Mouse (Mus musculus) CH12.LX (cell line): ENCODE data around the gene Tiam1. TPM values are rescaled to one million over a fixed set of nuclear protein-coding genes. Genes with fewer than 3 reads are reported as not detected.

ENCODE experiments used
- DNase-seq: peaks from one replicate; pipeline ENCODE4 v3.0.0-alpha.2; 2013; ENCODE audit errors: extremely low read depth
- H3K27ac ChIP-seq: 2 replicates; pipeline ENCODE4 v1.5.1; 2012; ENCODE audit warnings: low read depth, mild to moderate bottlenecking, control low read depth, moderate library complexity; ENCODE audit not compliant: insufficient read depth
- H3K27me3 ChIP-seq: replicated peaks from 2 replicates; pipeline ENCODE3; 2012; ENCODE audit warnings: inconsistent platforms
- H3K36me3 ChIP-seq, 2 experiments: replicated peaks in 1 of 2; 2 replicates each; pipeline versions ENCODE3 to v1.6.1; 2012; ENCODE audit warnings: inconsistent platforms in 1 of 2, low read length in 1 of 2, mild to moderate bottlenecking in 1 of 2, mixed read lengths in 1 of 2, moderate library complexity in 1 of 2; ENCODE audit not compliant: control insufficient read depth in 1 of 2, insufficient read depth in 1 of 2
- H3K4me1 ChIP-seq, 2 experiments: 2 replicates each; pipeline ENCODE4 v1.6.1; 2012; ENCODE audit warnings: inconsistent platforms in 1 of 2, moderate library complexity in 1 of 2; ENCODE audit not compliant: insufficient read depth in 2 of 2, control insufficient read depth in 1 of 2
- H3K4me2 ChIP-seq: 2 replicates; pipeline ENCODE4 v1.6.1; 2012; ENCODE audit warnings: low read depth, mild to moderate bottlenecking, control low read depth; ENCODE audit not compliant: poor library complexity, insufficient read depth, severe bottlenecking
- H3K4me3 ChIP-seq, 3 experiments: fragments of 150-350 bp in 1 of 3; sonication (generic) in 1 of 3; replicated peaks in 1 of 3; 2 replicates each; pipeline versions ENCODE3 to v1.5.1; 2011 to 2012; ENCODE audit warnings: low read depth in 2 of 3, low read length in 2 of 3, mild to moderate bottlenecking in 2 of 3, moderate library complexity in 2 of 3, control low read depth in 1 of 3, improper control_type of control experiment in 1 of 3, inconsistent platforms in 1 of 3, mixed read lengths in 1 of 3; ENCODE audit not compliant: poor library complexity in 1 of 3
- H3K79me2 ChIP-seq: replicated peaks from 2 replicates; pipeline ENCODE4 v1.6.1; 2012; ENCODE audit warnings: mild to moderate bottlenecking, moderate library complexity; ENCODE audit not compliant: control insufficient read depth, poor library complexity, insufficient read depth, severe bottlenecking; ENCODE audit errors: extremely low read depth
- H3K9ac ChIP-seq: 2 replicates; pipeline ENCODE4 v1.6.1; 2012; ENCODE audit warnings: low read depth, mild to moderate bottlenecking, control low read depth, moderate library complexity; ENCODE audit not compliant: insufficient read depth
- H3K9me3 ChIP-seq: replicated peaks from 2 replicates; pipeline ENCODE3; 2012; ENCODE audit warnings: low read length, inconsistent platforms, mixed read lengths
- CTCF ChIP-seq, 2 experiments: IDR thresholded peaks in 1 of 2; conservative IDR thresholded peaks in 1 of 2; 2 replicates each; pipeline ENCODE4 v1.5.1; 2011 to 2012; ENCODE audit warnings: low read depth in 2 of 2, low read length in 2 of 2, improper control_type of control experiment in 1 of 2, inconsistent platforms in 1 of 2, mild to moderate bottlenecking in 1 of 2, moderate library complexity in 1 of 2
- ELF1 ChIP-seq: IDR thresholded peaks from 2 replicates; pipeline ENCODE4 v1.6.1; 2014; ENCODE audit warnings: low read depth, mild to moderate bottlenecking, inconsistent platforms, low read length, improper control_type of control experiment
- HCFC1 ChIP-seq: IDR thresholded peaks from 2 replicates; pipeline ENCODE4 v1.6.1; 2012; ENCODE audit warnings: low read depth, mild to moderate bottlenecking, inconsistent platforms, low read length, improper control_type of control experiment
- JUND ChIP-seq: conservative IDR thresholded peaks from 2 replicates; pipeline ENCODE4 v1.6.1; 2011; ENCODE audit warnings: low read depth, low read length, improper control_type of control experiment
- MEF2A ChIP-seq: IDR thresholded peaks from 2 replicates; pipeline ENCODE4 v1.6.1; 2014; ENCODE audit warnings: low read depth, mild to moderate bottlenecking, inconsistent platforms, low read length, improper control_type of control experiment, borderline replicate concordance
- NELFE ChIP-seq: IDR thresholded peaks from 2 replicates; pipeline ENCODE4 v1.6.1; 2011; ENCODE audit warnings: low read depth, low read length, improper control_type of control experiment
- POLR2A ChIP-seq: IDR thresholded peaks from 2 replicates; pipeline ENCODE4 v1.6.1; 2011; ENCODE audit warnings: low read depth, mild to moderate bottlenecking, improper control_type of control experiment, low read length
- POLR2AphosphoS2 ChIP-seq: IDR thresholded peaks from 2 replicates; pipeline ENCODE4 v1.6.1; 2011; ENCODE audit warnings: low read depth, low read length, improper control_type of control experiment
- RCOR1 ChIP-seq: conservative IDR thresholded peaks from 2 replicates; pipeline ENCODE4 v1.6.1; 2012; ENCODE audit warnings: low read depth, mild to moderate bottlenecking, inconsistent platforms, low read length, improper control_type of control experiment
- SMC3 ChIP-seq: IDR thresholded peaks from 2 replicates; pipeline ENCODE4 v1.6.1; 2011; ENCODE audit warnings: low read depth, low read length, improper control_type of control experiment
- TBP ChIP-seq: conservative IDR thresholded peaks from 2 replicates; pipeline ENCODE4 v1.6.1; 2011; ENCODE audit warnings: low read depth, low read length, improper control_type of control experiment
- TCF12 ChIP-seq: IDR thresholded peaks from 2 replicates; pipeline ENCODE4 v1.6.1; 2014; ENCODE audit warnings: low read depth, mild to moderate bottlenecking, inconsistent platforms, low read length, improper control_type of control experiment
- USF1 ChIP-seq: IDR thresholded peaks from 2 replicates; pipeline ENCODE4 v1.6.1; 2014; ENCODE audit warnings: low read depth, mild to moderate bottlenecking, inconsistent platforms, low read length, improper control_type of control experiment
- ZC3H11A ChIP-seq: IDR thresholded peaks from 2 replicates; pipeline ENCODE4 v1.6.1; 2012; ENCODE audit warnings: low read depth, mild to moderate bottlenecking, inconsistent platforms, low read length, improper control_type of control experiment
- dilution Hi-C: fragments of 300-500 bp; cut with MboI; formaldehyde crosslinking; loops from 2 replicates; pipeline ENCODE4 v1.14.3; 2020; ENCODE audit warnings: low sequenced_read_pairs; ENCODE audit not compliant: extremely low pct_unique_long_range_greater_than_20kb, extremely low pct_ligation_motif_present
- in situ Hi-C: fragments of 300-500 bp; cut with MboI; formaldehyde crosslinking; loops from 3 replicates; pipeline ENCODE4 v1.14.3; 2019; ENCODE audit warnings: low sequenced_read_pairs, low pct_ligation_motif_present, low pct_unique_long_range_greater_than_20kb, mixed read lengths
- polyA plus RNA-seq: library from polyadenylated mRNA; unstranded; fragments of >175 nt; gene quantifications from 2 replicates; pipeline ENCODE4 v1.2.1, GENCODE M21; 2012; ENCODE audit warnings: low read depth; ENCODE audit not compliant: insufficient read length
- total RNA-seq, 2 experiments: library from RNA; depleted of rRNA; stranded (reverse); fragments of 300-350 nt in 1 of 2; fragments of >200 nt in 1 of 2; gene quantifications; 2 replicates each; pipeline ENCODE4 v1.2.3; 2012 to 2014

The Tiam1 gene
- total and polyA plus RNA-seq, 3 experiments: 0.03 to 0.40 (median 0.04) TPM

- H3K4me2 ChIP-seq: no peak overlapping the region
- DNase-seq: no peak
- no peaks in the 10 kb centered on the region for H3K36me3 ChIP-seq
- no peak overlapping the region for H3K4me3 ChIP-seq
- peaks cover 40% of the 10 kb centered on the region for H3K9me3 ChIP-seq
- dilution Hi-C loops: no loop called here
- no peak for TF ChIP-seq ELF1
- TF ChIP-seq ZC3H11A: no peak
- H3K79me2 ChIP-seq: no peaks in the 10 kb centered on the region
- in situ Hi-C loops: no loop called here
- no peak overlapping the region for H3K27ac ChIP-seq
- H3K4me1 ChIP-seq: no peaks in the 10 kb centered on the region
- no peak overlapping the region for H3K9ac ChIP-seq
- H3K27me3 ChIP-seq: peaks cover 2% of the 10 kb centered on the region
These were observed 129.0 kb downstream of the Tiam1 start for GRCm38 (mm10) chr16:90014596-90014995.

DNA sequence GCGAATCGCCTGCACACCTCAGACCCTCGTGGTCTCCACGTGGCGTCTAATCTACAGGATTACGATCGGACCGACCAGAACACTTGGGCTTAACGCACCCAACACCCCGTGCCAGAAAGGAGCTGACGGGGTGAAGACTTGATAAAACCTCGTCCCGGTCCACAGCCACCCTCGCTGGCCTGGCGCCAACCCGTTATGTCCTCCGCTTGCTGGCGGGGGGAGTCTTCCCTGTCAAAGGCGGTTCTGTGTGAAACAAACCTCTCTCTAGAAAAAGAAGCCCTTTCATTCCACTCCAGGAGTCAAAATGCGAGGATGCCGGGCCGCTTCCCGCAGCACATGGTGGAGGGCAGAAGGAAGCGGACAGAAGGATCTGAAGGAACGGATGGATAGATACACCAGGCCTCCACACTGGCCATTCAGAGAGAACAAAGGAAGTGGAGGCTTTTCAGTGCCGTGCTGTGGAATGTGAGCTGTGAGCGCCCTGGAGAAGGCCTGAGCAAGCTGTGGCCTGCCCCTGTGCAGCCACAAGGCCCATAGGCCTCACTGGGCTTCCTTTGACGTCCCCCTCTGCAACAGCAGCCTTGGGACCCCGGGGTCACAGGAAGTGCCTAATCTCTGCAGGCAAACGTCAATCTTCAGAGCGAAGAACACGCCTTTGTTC, 131.9 kb downstream of the Tiam1 start:
- H3K79me2 ChIP-seq: no peaks in the 10 kb centered on the region
- H3K4me1 ChIP-seq: no peaks in the 10 kb centered on the region
- DNase-seq: no peak
- TF ChIP-seq JUND (no peak), POLR2A (no peak), POLR2AphosphoS2 (no peak), TBP (no peak), HCFC1 (no peak), CTCF (conservative IDR thresholded peaks at IDR 0.05 in 1 of 2, IDR thresholded peaks at IDR 0.05 in 1 of 2; ENCODE audit: low read depth in 2 of 2, low read length in 2 of 2) (no peak), RCOR1 (no peak), TCF12 (no peak), ELF1 (no peak), MEF2A (no peak)
- TF ChIP-seq, all 38 proteins: peak for 0
- peaks cover 2% of the 10 kb centered on the region for H3K27me3 ChIP-seq
- H3K4me3 ChIP-seq: no peak overlapping the region
- dilution Hi-C loops (no loop called here), in situ Hi-C loops (no loop called here)
- no peak overlapping the region for H3K9ac ChIP-seq
- no peak overlapping the region for H3K27ac ChIP-seq
- no peak overlapping the region for H3K4me2 ChIP-seq
- H3K36me3 ChIP-seq: no peaks in the 10 kb centered on the region
- peaks cover 43% of the 10 kb centered on the region for H3K9me3 ChIP-seq

GRCm38 (mm10) chr16:90008504-90008903, 135.1 kb downstream of the Tiam1 start:
- H3K4me3 ChIP-seq: no peak overlapping the region
- no peaks in the 10 kb centered on the region for H3K36me3 ChIP-seq
- H3K27ac ChIP-seq: no peak overlapping the region
- H3K9me3 ChIP-seq: peaks cover 46% of the 10 kb centered on the region
- dilution Hi-C loops: no loop called here
- in situ Hi-C loops: no loop called here
- no peaks in the 10 kb centered on the region for H3K79me2 ChIP-seq
- H3K27me3 ChIP-seq: peaks cover 2% of the 10 kb centered on the region
- no peak overlapping the region for H3K4me2 ChIP-seq
- DNase-seq: no peak
- H3K4me1 ChIP-seq: no peaks in the 10 kb centered on the region
- TF ChIP-seq RCOR1 (no peak), POLR2AphosphoS2 (no peak), USF1 (no peak), SMC3 (no peak), NELFE (no peak)
- H3K9ac ChIP-seq: no peak overlapping the region
